Mouse (Mus musculus) left cerebral cortex, adult 9 months (tissue): ENCODE data around the gene Pcdh9.

Experiments used
- DNase-seq, 2 experiments: peaks; one replicate each; pipeline ENCODE4 v3.0.0; 2022; ENCODE audit warnings: low spot score in 2 of 2

Gene Pcdh9

DNA sequence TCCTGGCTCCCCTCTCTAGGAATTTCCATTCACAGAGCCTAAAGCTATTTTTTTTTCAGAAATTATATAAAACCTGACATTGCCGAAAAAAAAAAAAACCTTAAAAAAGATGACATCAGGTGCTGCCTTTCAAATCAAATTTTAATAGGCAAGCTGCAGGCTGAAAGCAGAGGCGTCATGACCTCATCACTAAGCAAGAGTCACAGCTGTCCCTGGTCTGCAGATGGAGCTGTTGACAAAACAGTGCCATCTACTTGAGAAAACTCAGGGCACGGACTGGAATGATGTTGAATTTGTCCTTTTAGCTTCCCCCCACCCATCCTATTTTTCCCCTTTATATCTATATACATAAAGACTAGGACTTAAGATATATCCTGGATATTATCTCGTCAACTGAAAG lies 509.3 kb downstream of the Pcdh9 start:
- peak in 1 of 2 experiments; percentile 39 for DNase-seq

DNA sequence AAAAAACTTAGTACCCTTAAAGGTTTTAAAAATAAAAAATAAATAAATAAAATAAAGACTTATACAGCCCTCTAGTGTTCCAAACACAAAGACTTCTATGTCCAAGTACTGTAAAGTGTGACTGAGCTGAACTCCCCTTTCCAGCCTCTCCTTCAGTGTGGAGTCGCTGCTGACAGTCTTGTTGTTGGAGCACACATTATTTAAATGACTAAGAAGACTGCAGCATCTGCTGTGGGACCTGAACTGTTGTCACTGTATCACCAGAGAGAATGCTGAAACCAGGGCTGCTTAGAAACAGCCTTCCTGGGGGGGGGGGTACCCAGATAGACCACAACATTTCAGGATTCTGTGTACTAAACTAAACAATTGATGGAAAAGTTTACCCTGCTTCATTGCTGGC lies 509.7 kb downstream of the Pcdh9 start:
- DNase-seq = no peak

DNA sequence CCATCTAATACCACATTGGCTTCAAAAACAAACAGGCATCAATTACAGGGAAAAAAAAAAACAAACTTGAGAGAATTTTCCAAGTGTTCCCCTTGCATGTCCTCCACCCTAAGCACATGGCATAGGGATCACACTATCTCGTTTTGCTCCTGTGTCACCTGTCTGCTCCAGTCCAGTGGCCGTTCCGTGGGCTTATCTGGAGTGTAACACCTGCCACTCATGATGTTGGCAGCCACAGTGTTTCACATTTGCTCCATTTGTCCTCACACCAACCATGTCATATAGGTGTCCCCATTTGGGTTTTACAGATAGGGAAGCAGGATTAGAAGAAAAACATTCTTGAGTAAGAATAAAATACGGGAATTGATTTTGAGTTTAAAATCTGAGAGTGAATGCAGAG lies 514.3 kb downstream of the Pcdh9 start:
- DNase-seq = no peak

DNA sequence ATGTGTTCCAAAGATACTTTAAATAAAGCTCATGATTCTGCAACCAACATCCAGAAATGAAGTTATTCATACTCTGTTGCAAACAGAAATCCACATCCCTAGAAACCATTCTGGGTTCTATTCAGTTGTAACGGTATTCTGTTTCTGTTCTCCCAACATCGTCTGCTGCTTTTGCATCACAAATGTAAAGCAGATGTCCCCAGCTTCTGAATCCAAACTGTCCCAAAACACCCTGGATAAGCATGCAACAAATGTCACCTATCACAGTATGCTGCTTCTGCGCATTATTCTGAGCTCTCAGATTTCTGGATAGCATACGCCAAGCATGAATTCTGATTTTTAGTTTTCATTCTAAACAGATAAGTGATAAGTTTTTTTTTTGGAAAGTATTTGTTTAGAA lies 516.3 kb downstream of the Pcdh9 start:
- DNase-seq = peak in 1 of 2 experiments; percentile 12

DNA sequence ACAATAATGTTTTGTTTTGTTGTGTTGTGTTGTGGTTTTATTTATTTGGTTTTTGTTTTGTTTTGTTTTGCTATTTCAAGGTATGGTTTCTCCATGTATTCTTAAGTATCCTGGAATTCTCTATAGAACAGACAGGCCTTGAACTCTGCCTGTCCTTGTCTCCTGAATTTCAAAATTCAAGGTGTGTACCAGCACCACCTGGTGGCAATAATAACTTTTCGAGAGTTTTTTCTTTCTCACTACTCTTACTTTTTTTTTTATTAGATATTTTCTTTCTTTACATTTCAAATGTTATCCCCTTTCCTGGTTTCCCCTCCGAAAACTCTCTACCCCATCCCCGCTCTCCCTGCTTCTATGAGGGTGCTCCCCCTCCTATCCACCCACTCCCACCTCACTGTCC lies 536.3 kb downstream of the Pcdh9 start:
- DNase-seq = no peak

DNA sequence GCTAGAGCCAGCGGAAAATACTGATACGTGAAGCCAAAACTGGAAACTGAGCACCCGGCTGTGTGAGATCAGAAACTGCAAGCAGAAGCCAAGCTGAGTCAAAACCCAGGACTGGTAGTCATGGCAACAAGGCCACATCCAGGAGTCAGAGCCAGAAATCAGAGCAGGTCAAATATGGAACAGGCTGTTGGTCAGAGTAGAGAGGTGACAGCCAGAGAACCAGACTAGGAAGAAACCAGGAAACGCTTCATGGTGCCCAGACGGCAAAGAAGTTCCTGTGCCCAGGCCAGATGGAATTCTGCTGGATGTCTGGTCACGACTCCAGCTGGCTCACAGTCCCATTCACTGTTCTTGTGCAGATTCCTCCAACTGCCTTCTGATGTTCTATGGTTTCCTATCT lies 539.6 kb downstream of the Pcdh9 start:
- DNase-seq = peak; percentile 18 to 55

DNA sequence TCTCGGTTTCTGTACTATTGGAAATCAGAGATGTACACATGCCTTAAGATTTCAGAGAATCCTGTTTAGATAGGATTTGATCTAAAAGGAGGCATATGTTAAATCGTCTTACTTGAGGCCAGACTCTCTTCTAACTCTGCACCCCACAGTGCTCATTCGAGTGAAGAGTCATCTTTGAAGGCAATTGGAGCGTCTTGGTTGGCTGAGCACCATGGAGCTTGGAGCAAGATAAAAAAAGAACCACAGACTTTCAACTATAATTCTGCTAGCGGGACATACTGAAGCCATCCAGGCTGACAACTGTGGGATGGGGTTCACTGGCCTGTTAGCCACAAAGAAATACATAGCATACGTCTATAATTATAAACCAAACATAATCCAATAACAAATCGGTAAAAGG lies 541.3 kb downstream of the Pcdh9 start:
- no peak for DNase-seq

DNA sequence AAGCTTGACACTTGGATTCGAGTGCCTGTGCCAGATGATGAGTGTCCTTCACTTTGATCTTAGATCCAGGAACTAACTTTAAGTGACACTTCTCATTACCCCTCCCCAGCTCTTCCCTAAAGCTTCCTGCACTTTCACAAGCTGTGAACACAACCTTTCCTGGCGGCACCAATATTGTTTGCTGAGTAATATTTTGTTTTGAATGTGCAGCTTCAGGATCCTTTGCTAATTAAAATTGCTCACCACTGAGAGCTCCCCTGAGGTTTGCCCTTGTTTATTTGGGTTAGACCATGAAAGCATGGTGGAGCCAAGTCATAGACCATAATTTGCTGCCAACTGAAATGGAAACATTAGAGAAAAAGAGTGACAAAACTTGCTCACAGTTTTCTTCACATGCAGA lies 543.4 kb downstream of the Pcdh9 start:
- DNase-seq = no peak

DNA sequence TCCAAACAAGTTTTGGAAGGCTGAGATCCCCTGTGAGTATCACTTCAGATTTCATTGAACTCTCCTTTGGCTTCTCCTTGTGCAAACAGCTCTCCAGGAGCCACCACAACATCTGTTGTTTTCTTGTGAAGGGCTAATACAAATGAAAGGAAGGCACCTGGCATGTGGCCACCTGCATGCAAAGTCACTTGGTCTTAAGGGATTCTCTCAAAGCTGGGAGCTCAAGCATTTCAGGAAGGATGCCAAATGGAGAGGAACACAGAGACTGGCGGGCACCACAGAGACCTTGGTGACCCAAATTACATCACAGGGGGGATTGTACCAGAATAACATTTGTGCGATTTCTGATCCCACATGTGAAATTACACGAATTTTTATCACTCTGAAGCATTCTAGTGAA lies 547.7 kb downstream of the Pcdh9 start:
- DNase-seq = no peak

DNA sequence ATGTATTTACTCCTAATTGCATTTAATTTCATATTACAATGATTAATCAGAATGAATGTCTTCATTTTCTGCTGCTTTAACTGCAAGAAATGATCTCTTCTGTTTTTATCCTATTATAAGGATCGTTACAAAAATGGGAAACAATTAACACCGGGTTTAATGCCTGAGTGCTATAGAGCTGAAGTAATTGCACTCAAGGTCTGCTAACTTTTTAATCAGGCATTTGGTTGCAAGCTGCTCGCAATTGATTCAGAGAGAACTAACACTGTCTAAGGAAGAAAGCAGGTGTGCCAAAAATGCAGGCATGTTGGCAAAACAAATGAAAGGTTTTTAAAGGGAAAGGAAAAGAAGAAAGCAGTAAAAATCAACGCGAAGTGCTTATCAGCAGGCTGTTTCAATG lies 549.1 kb downstream of the Pcdh9 start:
- DNase-seq = no peak

DNA sequence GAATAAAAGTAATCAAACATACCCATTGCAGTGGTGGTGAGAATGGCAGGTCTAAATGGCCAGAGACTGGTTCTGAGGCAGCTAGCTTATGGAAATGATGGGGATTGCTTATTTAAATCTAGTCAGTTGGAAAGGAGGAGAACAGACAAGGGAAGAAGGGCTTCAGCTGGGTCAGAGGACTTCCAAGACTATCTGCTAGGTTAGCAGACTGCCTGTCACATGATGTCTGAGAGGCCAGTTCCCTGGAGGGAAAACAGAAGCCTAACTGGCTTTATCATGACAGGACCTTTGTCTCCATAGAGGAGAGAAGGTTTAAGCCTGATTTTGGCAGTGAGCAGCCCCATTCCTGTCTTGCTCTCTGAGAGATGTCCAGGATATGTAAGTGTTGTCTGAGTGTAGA lies 561.2 kb downstream of the Pcdh9 start:
- no peak for DNase-seq

DNA sequence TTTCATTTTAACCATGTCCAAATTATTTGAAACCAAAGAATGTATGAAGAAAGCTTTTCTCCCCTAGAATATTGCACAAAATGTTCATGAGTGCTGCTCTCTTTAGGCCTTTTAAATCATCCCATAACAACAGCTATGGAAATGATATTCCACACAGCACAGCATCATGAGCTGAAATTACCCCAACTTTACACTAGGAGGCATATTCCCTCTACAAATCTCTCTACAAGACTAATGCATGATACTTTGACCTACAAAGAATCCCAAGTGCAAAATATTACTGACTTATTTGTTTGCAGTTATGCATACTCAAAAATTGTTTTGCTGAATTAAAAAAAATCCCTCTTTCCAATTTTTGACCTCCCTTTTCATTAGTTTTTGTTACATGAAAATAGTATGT lies 573.1 kb downstream of the Pcdh9 start:
- peak in 1 of 2 experiments; percentile 11 for DNase-seq

DNA sequence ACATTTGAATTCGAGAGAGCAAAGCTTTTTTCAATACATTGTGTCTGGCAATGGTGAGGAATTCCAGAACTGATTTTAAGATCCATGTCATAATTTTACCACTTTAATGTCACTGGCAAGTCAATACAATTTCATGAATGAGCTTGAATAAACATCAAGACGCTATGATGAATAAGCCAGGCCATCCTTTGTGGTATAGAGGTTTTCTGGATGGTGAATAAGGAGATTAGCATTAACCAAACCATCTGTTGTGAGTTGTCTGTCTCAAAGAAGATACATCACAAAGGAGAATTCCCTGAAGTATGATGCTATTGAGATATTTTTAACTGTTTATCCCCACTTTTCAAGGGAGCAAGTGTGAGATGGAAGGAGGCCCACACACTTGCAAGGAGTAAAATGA lies 602.1 kb downstream of the Pcdh9 start:
- DNase-seq = no peak

DNA sequence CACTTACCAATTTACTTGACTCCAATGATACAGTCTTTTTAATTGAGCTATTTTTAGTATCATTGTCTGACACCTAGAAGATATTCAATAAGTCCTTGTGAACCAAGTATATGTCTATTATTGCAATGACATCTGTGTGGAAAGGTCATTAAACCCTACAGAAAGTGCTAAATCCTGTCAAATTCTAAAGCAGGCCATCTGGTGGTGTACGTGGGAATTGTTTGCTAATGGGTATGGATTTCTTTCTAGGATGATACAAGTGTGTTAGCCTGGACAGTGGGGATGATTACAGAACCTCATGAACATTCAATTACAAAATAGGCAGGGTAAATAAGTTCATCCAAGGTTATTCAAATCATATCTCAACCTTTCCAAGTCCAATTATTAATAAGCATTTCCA lies 602.8 kb downstream of the Pcdh9 start:
- no peak for DNase-seq

DNA sequence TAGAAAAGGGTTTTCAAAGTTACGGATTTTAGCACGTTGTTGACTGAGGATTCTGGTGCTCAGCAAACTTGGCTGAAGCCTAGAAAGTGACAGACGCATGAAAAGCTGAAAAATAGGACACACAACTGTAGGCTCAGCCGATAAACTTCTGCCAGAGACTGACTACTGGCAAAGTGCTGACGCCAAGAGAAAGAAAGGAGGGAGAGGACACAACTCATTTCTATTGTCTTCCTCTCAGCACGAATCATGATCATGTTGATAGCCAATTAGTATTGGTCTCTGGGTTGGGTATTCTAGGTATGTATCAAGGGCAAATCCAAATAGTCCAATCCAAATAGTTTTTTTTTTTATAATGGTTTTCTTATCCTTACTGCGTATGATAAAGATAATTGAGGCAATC lies 605.3 kb downstream of the Pcdh9 start:
- DNase-seq = no peak

DNA sequence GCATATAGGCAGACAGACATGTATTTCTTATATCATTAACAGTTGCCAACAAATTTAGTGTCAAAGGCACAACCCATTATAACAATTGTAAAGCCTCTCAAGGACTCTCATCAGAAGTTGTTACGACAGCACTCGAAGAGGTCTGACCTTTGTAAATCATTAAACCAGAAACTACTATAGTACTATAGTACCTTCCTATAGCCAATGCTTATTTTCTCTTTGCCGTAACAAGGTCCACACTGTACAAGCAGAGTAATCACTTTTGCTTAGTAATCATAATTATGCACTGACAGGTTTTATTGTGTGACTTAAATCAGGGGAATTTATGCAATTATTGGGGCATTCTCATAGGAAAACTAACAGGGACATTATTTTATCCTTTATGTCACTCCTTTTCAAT lies 606.5 kb downstream of the Pcdh9 start:
- no peak for DNase-seq

DNA sequence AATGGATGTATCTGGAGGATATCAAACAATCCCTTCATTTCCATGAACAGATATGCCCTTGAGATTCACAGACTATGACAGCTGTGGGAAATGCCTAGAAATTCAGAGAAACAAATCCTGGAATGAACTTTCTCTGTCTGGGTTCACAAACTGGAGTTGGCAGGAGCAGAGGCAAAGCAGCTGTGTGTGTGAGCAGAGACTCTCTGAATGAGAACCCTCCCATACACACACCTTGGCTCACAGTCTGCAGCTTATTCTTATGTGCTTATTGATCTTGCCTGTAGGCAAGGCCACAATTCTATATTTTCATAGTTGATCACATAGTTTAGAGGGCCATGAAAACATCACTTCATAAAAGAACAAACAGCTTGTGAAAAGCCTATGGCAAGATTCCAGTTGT lies 614.8 kb downstream of the Pcdh9 start:
- no peak for DNase-seq

DNA sequence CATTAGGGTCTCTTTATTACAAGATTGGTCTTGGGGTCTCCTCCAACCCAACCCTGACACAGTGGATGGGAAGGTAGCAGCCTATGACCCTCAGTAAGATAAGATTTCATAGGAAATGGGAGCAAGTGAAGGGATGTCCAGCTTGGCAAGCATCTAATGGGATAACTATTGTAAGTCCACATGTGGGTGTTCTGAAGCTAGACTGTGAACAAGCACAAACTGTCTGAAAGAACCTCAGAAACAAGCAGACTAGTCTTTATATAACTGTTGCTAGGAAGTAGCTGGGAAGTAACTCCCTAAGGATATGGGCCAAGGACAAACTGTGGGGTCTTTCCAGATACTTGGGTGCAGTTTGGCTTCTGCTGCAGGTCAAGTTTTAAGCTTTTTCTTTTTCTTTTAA lies 615.7 kb downstream of the Pcdh9 start:
- DNase-seq = peak in 1 of 2 experiments; percentile 16

DNA sequence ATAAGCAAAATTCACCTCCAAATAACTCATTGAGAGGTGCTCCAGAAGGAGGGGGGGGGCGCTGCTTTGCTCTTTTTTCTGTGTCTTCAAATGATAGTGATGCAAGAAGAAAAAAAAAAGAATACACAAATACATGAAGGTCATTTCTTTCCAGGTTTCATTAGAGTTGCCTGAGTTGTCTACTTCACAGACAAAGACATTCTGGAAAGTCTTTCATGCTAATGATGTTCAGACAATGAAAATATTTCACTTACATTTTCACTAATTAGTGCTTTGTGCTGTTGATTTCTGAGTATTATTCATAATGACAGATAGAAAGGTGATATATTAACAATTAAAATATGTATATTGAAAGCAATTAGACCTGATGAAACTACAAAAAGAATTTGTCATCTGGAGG lies 637.1 kb downstream of the Pcdh9 start:
- no peak for DNase-seq

DNA sequence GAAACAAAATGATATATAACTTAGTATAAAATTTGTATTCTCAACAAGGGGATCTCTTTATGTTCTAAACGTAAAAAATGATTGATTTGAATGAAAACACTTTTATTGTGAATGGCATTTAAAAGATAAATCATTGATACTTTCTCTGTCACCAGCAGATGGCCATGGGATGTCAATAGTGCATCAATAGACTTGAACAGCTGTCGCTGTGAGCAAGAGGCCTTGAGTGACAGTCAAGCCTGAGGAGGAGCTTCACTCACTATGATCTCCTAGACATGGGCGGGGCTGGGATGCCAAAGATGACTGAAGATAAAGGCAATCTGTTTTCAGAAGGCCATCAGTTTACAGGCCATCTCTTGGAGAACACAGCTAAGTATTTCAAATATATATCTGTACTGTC lies 650.2 kb downstream of the Pcdh9 start:
- no peak for DNase-seq

DNA sequence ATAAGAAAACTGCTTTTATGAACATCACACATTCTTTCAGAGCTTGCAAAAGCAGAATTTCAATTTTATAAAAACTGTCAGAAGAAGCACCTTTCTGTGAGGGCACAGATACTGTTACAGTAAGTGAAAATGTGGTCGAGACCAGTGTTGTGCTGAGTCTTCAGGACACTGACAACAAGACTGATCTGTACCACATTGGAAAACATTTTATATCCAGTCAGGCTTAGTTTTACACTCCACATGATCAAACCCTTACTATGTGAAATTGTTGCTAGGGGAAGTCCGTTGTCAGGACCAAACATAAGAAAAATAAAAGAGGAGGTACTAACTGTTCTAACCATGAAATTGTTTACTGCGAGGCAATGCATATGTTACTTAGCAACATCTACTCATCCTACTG lies 656.1 kb downstream of the Pcdh9 start:
- no peak for DNase-seq

DNA sequence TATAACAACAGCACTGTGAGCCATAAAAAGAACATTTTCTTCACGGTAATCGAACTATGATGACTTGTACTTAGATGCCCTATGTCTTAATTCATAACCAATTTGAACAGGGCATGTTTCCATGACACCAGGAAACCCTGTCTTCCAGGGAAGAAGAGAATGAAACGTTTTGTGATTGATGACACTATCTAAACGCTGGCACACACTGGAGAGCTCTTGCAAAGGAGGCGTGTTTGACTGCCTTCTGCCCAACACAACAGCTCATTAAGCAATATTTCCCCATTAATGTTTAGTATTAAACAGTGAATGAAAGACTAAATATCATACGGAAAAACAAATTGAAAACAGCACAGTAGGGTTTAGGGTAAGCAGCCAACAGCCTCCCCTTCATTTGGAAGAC lies 656.9 kb downstream of the Pcdh9 start:
- no peak for DNase-seq

DNA sequence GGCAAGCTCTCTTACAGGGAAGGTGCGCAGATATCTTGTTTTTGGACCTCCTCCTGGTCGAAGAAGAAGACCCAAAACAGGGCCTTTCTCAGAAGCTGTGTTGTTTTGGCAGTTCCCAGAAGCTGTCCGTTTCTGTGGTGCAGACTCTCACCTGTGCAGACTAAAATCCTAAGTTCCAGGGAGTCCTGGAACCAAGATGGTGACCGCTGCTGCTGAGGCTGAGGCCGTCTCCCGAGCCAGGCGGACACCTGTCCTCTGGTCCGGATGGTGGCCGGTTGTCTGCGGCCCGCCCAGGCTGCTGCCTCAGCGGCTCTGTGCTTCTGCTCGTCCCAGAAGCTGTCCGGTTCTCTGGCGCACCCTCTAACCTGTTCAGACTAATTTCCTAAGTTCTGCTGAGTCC lies 675.6 kb downstream of the Pcdh9 start:
- DNase-seq = peak; percentile 71 to 88

DNA sequence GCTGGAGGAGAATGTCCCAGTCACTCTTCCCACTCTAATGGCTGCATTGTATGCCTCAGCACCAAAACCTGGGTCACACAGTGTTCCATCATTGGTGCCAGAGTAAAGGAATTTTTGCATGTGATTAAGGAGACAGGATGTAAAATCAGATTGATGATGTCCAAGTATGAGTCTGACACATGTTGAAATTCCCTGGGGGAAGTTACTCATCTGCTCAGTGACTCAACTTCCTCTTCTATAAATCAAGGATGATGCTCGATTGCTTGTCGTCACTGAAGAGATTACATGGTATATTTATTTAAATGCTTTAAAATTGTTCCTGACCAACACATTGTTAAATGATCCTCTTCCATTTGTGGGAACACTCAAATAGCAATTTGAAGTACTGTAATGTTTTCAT lies 690.7 kb downstream of the Pcdh9 start:
- DNase-seq = no peak
